Mouse (Mus musculus) forebrain, embryonic 10.5 days (tissue): Measurements from ENCODE around the gene Sf3a3. TPM values are rescaled to one million over a fixed set of nuclear protein-coding genes. Genes with fewer than 3 reads are reported as not detected.
"Not testable (repeated sequence)": the region's sequence is repeated elsewhere in the genome, so short reads cannot be mapped to it uniquely, and the experiment has no call there.

ENCODE experiments used
- DNase-seq: peaks from one replicate; pipeline ENCODE4 v3.0.0-alpha.2; 2017; ENCODE audit warnings: low spot score; ENCODE audit errors: extremely low spot score
- H3K27ac ChIP-seq: fragments of 300-500 bp; sonication (generic); 2 replicates; pipeline ENCODE4 v1.5.1; 2016; ENCODE audit warnings: mild to moderate bottlenecking
- H3K27me3 ChIP-seq: fragments of 300-500 bp; sonication (generic); 2 replicates; pipeline ENCODE4 v1.6.1; 2016; ENCODE audit warnings: mild to moderate bottlenecking; ENCODE audit not compliant: poor library complexity, severe bottlenecking
- H3K36me3 ChIP-seq: fragments of 300-500 bp; sonication (generic); replicated peaks from 2 replicates; pipeline ENCODE4 v1.6.1; 2016; ENCODE audit warnings: mild to moderate bottlenecking, moderate library complexity
- H3K4me1 ChIP-seq: fragments of 300-500 bp; sonication (generic); 2 replicates; pipeline ENCODE4 v1.6.1; 2016
- H3K4me3 ChIP-seq: fragments of 300-500 bp; sonication (generic); 2 replicates; pipeline ENCODE4 v1.5.1; 2016; ENCODE audit warnings: mild to moderate bottlenecking, moderate library complexity
- H3K9me3 ChIP-seq: fragments of 300-500 bp; sonication (generic); 2 replicates; pipeline ENCODE4 v1.6.1; 2016; ENCODE audit warnings: mild to moderate bottlenecking, moderate library complexity
- WGBS: fragments of 180-500 bp; shearing (Covaris S2); methylation state at CpG from one replicate; pipeline ENCODE4 v1.1.7; 2016; 5-methylcytosine and 5-hydroxymethylcytosine counted together
- polyA plus RNA-seq: library from polyadenylated mRNA; unstranded; fragments of >200 nt; fragmentation: Nextera tagmentation; extraction: Ambion mirVana; gene quantifications from 2 replicates; pipeline ENCODE4 v1.2.1, GENCODE M21; 2016

Sf3a3 gene
- polyA plus RNA-seq, 1 experiment from 2014 or later = 269 TPM

- Histone ChIP-seq H3K4me3 (peak overlapping the region; percentile 39), H3K36me3 (peaks cover 24% of the 10 kb centered on the region), H3K4me1 (peaks cover 89% of the 10 kb centered on the region), H3K9me3 (no peaks in the 10 kb centered on the region), H3K27me3 (peaks cover 34% of the 10 kb centered on the region), H3K27ac (peak overlapping the region; percentile 90)
- WGBS = 50% methylated on average over 2 of the region's 2 CpGs
- no peak for DNase-seq
Observed at GRCm38 (mm10) chr4:124703406-124703805, 11.2 kb upstream of the Sf3a3 start.

GRCm38 (mm10) chr4:124703881-124704796 lies 10.4 kb upstream of the Sf3a3 start:
- peaks cover 27% of the 10 kb centered on the region for H3K27me3 ChIP-seq
- H3K27ac ChIP-seq = peak overlapping the region; percentile 90
- 6% methylated on average over 6 of the region's 6 CpGs for WGBS
- peaks cover 94% of the 10 kb centered on the region for H3K4me1 ChIP-seq
- H3K4me3 ChIP-seq = peak overlapping the region; percentile 39
- H3K9me3 ChIP-seq = no peaks in the 10 kb centered on the region
- DNase-seq = peak; percentile 59
- peaks cover 24% of the 10 kb centered on the region for H3K36me3 ChIP-seq

- Histone ChIP-seq H3K27ac (peak overlapping the region; percentile 90), H3K27me3 (peaks cover 27% of the 10 kb centered on the region), H3K4me1 (peaks cover 94% of the 10 kb centered on the region), H3K4me3 (peak overlapping the region; percentile 39), H3K36me3 (peaks cover 24% of the 10 kb centered on the region), H3K9me3 (no peaks in the 10 kb centered on the region)
- WGBS = 28% methylated on average over 11 of the region's 11 CpGs
- peak; percentile 38 for DNase-seq
Observed at GRCm38 (mm10) chr4:124704797-124705474, 9.6 kb upstream of the Sf3a3 start.

GRCm38 (mm10) chr4:124705661-124706269 lies 8.8 kb upstream of the Sf3a3 start:
- Histone ChIP-seq H3K27me3 (peaks cover 27% of the 10 kb centered on the region), H3K36me3 (peaks cover 24% of the 10 kb centered on the region), H3K27ac (peak overlapping the region; percentile 90), H3K4me1 (peaks cover 94% of the 10 kb centered on the region), H3K9me3 (no peaks in the 10 kb centered on the region), H3K4me3 (peak overlapping the region; percentile 5; the same call in 1 of the 2 replicates)
- 92% methylated on average over 23 of the region's 23 CpGs for WGBS
- no peak for DNase-seq

GRCm38 (mm10) chr4:124707381-124708199 lies 7.0 kb upstream of the Sf3a3 start:
- DNase-seq, H3K9me3 ChIP-seq, H3K4me3 ChIP-seq: not testable (repeated sequence)
- peaks cover 24% of the 10 kb centered on the region for H3K36me3 ChIP-seq
- peaks cover 80% of the 10 kb centered on the region for H3K4me1 ChIP-seq
- H3K27me3 ChIP-seq = peaks cover 27% of the 10 kb centered on the region
- WGBS = 88% methylated on average over 25 of the region's 25 CpGs
- peak overlapping the region; percentile 88 for H3K27ac ChIP-seq

GRCm38 (mm10) chr4:124708200-124708517 lies 6.4 kb upstream of the Sf3a3 start:
- peaks cover 27% of the 10 kb centered on the region for H3K27me3 ChIP-seq
- not testable (repeated sequence) for DNase-seq, H3K9me3 ChIP-seq, H3K4me3 ChIP-seq
- 14% methylated on average over 1 of the region's 1 CpGs for WGBS
- peaks cover 74% of the 10 kb centered on the region for H3K4me1 ChIP-seq
- peak overlapping the region; percentile 88 for H3K27ac ChIP-seq
- H3K36me3 ChIP-seq = peaks cover 24% of the 10 kb centered on the region

- H3K27me3 ChIP-seq = peaks cover 27% of the 10 kb centered on the region
- 2% methylated on average over 41 of the region's 41 CpGs for WGBS
- peak overlapping the region; percentile 47 for H3K4me3 ChIP-seq
- H3K27ac ChIP-seq = peak overlapping the region; percentile 88
- H3K4me1 ChIP-seq = peaks cover 68% of the 10 kb centered on the region
- peaks cover 24% of the 10 kb centered on the region for H3K36me3 ChIP-seq
- peak; percentile 84 for DNase-seq
- no peaks in the 10 kb centered on the region for H3K9me3 ChIP-seq
Observed at GRCm38 (mm10) chr4:124708518-124709477, 5.8 kb upstream of the Sf3a3 start.

GRCm38 (mm10) chr4:124709961-124710446 lies 4.6 kb upstream of the Sf3a3 start:
- peaks cover 27% of the 10 kb centered on the region for H3K27me3 ChIP-seq
- H3K4me1 ChIP-seq = peaks cover 61% of the 10 kb centered on the region
- no peaks in the 10 kb centered on the region for H3K9me3 ChIP-seq
- H3K27ac ChIP-seq = peak overlapping the region; percentile 88
- peak; percentile 60 for DNase-seq
- WGBS = 3% methylated on average over 18 of the region's 18 CpGs
- H3K36me3 ChIP-seq = peaks cover 24% of the 10 kb centered on the region
- H3K4me3 ChIP-seq = peak overlapping the region; percentile 47

GRCm38 (mm10) chr4:124710776-124711291 lies 3.7 kb upstream of the Sf3a3 start:
- H3K9me3 ChIP-seq = no peaks in the 10 kb centered on the region
- H3K4me1 ChIP-seq = peaks cover 61% of the 10 kb centered on the region
- H3K36me3 ChIP-seq = peaks cover 21% of the 10 kb centered on the region
- H3K27ac ChIP-seq = 0 out of 2 replicates have a peak overlapping the region, but pooled peaks have one; percentile 7
- H3K4me3 ChIP-seq = no peak overlapping the region
- peaks cover 21% of the 10 kb centered on the region for H3K27me3 ChIP-seq
- WGBS = 12% methylated on average over 5 of the region's 5 CpGs
- DNase-seq = peak; percentile 42

GRCm38 (mm10) chr4:124712618-124713017 lies 2.0 kb upstream of the Sf3a3 start:
- H3K27me3 ChIP-seq = peaks cover 11% of the 10 kb centered on the region
- no peaks in the 10 kb centered on the region for H3K9me3 ChIP-seq
- no peak for DNase-seq
- H3K4me1 ChIP-seq = peaks cover 57% of the 10 kb centered on the region
- H3K4me3 ChIP-seq = no peak overlapping the region
- peaks cover 23% of the 10 kb centered on the region for H3K36me3 ChIP-seq
- 85% methylated on average over 6 of the region's 6 CpGs for WGBS
- H3K27ac ChIP-seq = no peak overlapping the region

GRCm38 (mm10) chr4:124713850-124714249 lies 726 bp upstream of the Sf3a3 start:
- 75% methylated on average over 5 of the region's 5 CpGs for WGBS
- H3K9me3 ChIP-seq, H3K4me3 ChIP-seq: not testable (repeated sequence)

More at GRCm38 (mm10) chr4:124713850-124714249, 726 bp upstream of the Sf3a3 start:
- peaks cover 33% of the 10 kb centered on the region for H3K36me3 ChIP-seq
- H3K27ac ChIP-seq, DNase-seq, H3K27me3 ChIP-seq: not testable (repeated sequence)
- peaks cover 45% of the 10 kb centered on the region for H3K4me1 ChIP-seq
